Mouse (Mus musculus) myocyte (in vitro differentiated cells): ENCODE results near the gene Grm5. TPM values are rescaled to one million over a fixed set of nuclear protein-coding genes. Genes with fewer than 3 reads are reported as not detected.

ENCODE experiments used
- H3K27me3 ChIP-seq: one replicate; pipeline ENCODE4 v1.6.1; 2011; ENCODE audit not compliant: control insufficient read depth, insufficient read depth, insufficient read length
- H3K36me3 ChIP-seq: one replicate; pipeline ENCODE4 v1.6.1; 2011; ENCODE audit not compliant: control insufficient read depth, insufficient read depth
- H3K4me2 ChIP-seq: one replicate; pipeline ENCODE4 v1.6.1; 2011; ENCODE audit warnings: low read depth, control low read depth
- H3K4me3 ChIP-seq: one replicate; pipeline ENCODE4 v1.5.1; 2011; ENCODE audit warnings: mild to moderate bottlenecking, control low read depth, moderate library complexity
- H3K79me2 ChIP-seq: one replicate; pipeline ENCODE4 v1.6.1; 2011; ENCODE audit not compliant: control insufficient read depth, insufficient read depth
- H3ac ChIP-seq: one replicate; pipeline ENCODE4 v1.6.1; 2011; ENCODE audit not compliant: control insufficient read depth, insufficient read length
- CEBPB ChIP-seq: IDR thresholded peaks from 2 replicates; pipeline ENCODE4 v1.6.1; 2011; ENCODE audit warnings: mild to moderate bottlenecking, moderate library complexity; ENCODE audit not compliant: poor library complexity, insufficient read depth, severe bottlenecking
- E2F4 ChIP-seq: IDR thresholded peaks from one replicate; pipeline ENCODE4 v1.6.1; 2011; ENCODE audit warnings: mild to moderate bottlenecking, control low read depth, moderate library complexity; ENCODE audit not compliant: insufficient read depth
- MAX ChIP-seq: IDR thresholded peaks from one replicate; pipeline ENCODE4 v1.6.1; 2011; ENCODE audit warnings: low read depth, mild to moderate bottlenecking, control low read depth
- MYOD1 ChIP-seq, 3 experiments: IDR thresholded peaks; one replicate each; pipeline ENCODE4 v1.6.1; 2011; ENCODE audit warnings: control low read depth in 2 of 3, low read depth in 2 of 3, mild to moderate bottlenecking in 2 of 3, moderate library complexity in 1 of 3; ENCODE audit not compliant: insufficient read length in 2 of 3, control insufficient read depth in 1 of 3
- MYOG ChIP-seq, 3 experiments: IDR thresholded peaks; one replicate each; pipeline ENCODE4 v1.6.1; 2011; ENCODE audit warnings: control low read depth in 2 of 3, low read depth in 2 of 3, mild to moderate bottlenecking in 2 of 3; ENCODE audit not compliant: insufficient read length in 2 of 3, control insufficient read depth in 1 of 3, insufficient read depth in 1 of 3
- POLR2A ChIP-seq: IDR thresholded peaks from one replicate; pipeline ENCODE4 v1.6.1; 2011; ENCODE audit warnings: low read depth, mild to moderate bottlenecking, control low read depth, moderate library complexity; ENCODE audit not compliant: insufficient read length
- POLR2AphosphoS2 ChIP-seq: IDR thresholded peaks from one replicate; pipeline ENCODE4 v1.6.1; 2011; ENCODE audit warnings: low read depth, control low read depth; ENCODE audit not compliant: insufficient read length
- REST ChIP-seq: IDR thresholded peaks from one replicate; pipeline ENCODE4 v1.6.1; 2011; ENCODE audit warnings: mild to moderate bottlenecking, control low read depth, moderate library complexity; ENCODE audit not compliant: insufficient read depth, insufficient read length
- SRF ChIP-seq: IDR thresholded peaks from one replicate; pipeline ENCODE4 v1.6.1; 2011; ENCODE audit warnings: low read depth; ENCODE audit not compliant: control insufficient read depth, insufficient read length
- TCF12 ChIP-seq: IDR thresholded peaks from one replicate; pipeline ENCODE4 v1.6.1; 2011; ENCODE audit warnings: mild to moderate bottlenecking, control low read depth; ENCODE audit not compliant: poor library complexity, insufficient read depth, severe bottlenecking
- TCF3 ChIP-seq: IDR thresholded peaks from one replicate; pipeline ENCODE4 v1.6.1; 2011; ENCODE audit warnings: low read depth, control low read depth; ENCODE audit not compliant: insufficient read length
- USF1 ChIP-seq: IDR thresholded peaks from one replicate; pipeline ENCODE4 v1.6.1; 2011; ENCODE audit warnings: low read depth, mild to moderate bottlenecking, control low read depth, moderate library complexity
- polyA plus RNA-seq: library from polyadenylated mRNA; unstranded; fragments of >200 nt; fragmentation: generic; extraction: Trizol; gene quantifications from one replicate; pipeline ENCODE4 v1.2.1, GENCODE M21; 2012; ENCODE audit warnings: missing spikeins

The Grm5 gene
- polyA plus RNA-seq, 1 experiment = not detected

DNA sequence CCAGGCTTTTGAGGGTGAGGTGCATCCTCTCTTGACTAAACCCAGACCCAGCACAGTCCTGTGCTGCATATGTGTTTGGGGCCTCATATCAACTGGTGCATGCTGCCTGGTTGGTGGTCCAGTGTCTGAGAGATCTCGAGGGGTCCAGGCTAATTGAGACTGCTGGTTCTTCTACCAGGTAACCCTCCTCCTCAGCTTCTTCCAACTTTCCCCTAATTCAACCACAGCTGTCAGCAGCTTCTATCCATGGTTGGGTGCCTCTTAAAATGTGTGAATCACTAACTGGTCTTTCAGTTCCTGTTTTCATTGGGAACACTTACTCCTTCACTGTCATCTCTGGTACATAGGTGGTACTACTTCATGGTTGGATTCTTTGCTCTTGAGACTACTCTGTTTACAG is 240.9 kb downstream of the Grm5 start:
- no peak overlapping the region for H3K4me3 ChIP-seq
- no peaks in the 10 kb centered on the region for H3K36me3 ChIP-seq
- TF ChIP-seq POLR2AphosphoS2 (no peak), REST (no peak), TCF3 (no peak), E2F4 (no peak), SRF (no peak), CEBPB (no peak), MAX (no peak), USF1 (no peak), POLR2A (no peak), MYOD1 (IDR thresholded peaks at IDR 0.05; ENCODE audit: control insufficient read depth in 1 of 3, insufficient read length in 2 of 3, low read depth in 2 of 3) (no peak), MYOG (IDR thresholded peaks at IDR 0.05; ENCODE audit: control insufficient read depth in 1 of 3, insufficient read depth in 1 of 3, insufficient read length in 2 of 3, low read depth in 2 of 3) (no peak), TCF12 (no peak)
- H3K4me2 ChIP-seq = no peak overlapping the region
- no peaks in the 10 kb centered on the region for H3K79me2 ChIP-seq
- H3K27me3 ChIP-seq = no peaks in the 10 kb centered on the region
- H3ac ChIP-seq = no peak overlapping the region

DNA sequence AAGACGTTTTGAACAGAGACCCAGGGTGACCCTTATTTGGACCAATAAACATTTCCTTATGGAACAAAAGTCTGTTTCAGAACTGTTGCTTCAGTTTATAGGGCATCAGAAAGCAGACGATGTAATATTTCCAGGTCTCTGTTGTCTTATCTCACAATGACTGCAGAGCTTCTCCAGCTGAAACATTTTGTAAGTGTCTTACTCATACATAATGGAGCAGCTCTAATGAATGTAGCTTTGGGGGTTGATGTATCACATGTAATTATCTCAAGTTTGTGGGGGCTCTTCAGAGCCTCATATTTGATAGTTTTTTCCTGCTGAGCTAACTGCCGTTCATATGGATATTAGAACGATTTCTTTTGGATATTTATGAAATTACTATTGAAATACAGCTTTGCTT is 250.7 kb downstream of the Grm5 start:
- H3K4me3 ChIP-seq = no peak overlapping the region
- no peaks in the 10 kb centered on the region for H3K36me3 ChIP-seq
- H3K27me3 ChIP-seq = no peaks in the 10 kb centered on the region
- TF ChIP-seq TCF3 (no peak), MAX (no peak), TCF12 (no peak), POLR2A (no peak), MYOD1 (IDR thresholded peaks at IDR 0.05; ENCODE audit: control insufficient read depth in 1 of 3, insufficient read length in 2 of 3, low read depth in 2 of 3) (no peak), MYOG (IDR thresholded peaks at IDR 0.05; ENCODE audit: control insufficient read depth in 1 of 3, insufficient read depth in 1 of 3, insufficient read length in 2 of 3, low read depth in 2 of 3) (no peak), SRF (no peak), REST (no peak), POLR2AphosphoS2 (no peak), E2F4 (no peak), CEBPB (no peak), USF1 (no peak)
- H3K4me2 ChIP-seq = no peak overlapping the region
- no peak overlapping the region for H3ac ChIP-seq
- no peaks in the 10 kb centered on the region for H3K79me2 ChIP-seq

- Histone ChIP-seq H3K4me2 (no peak overlapping the region), H3K79me2 (no peaks in the 10 kb centered on the region), H3K4me3 (no peak overlapping the region), H3K36me3 (no peaks in the 10 kb centered on the region), H3K27me3 (no peaks in the 10 kb centered on the region), H3ac (no peak overlapping the region)
- TF ChIP-seq REST (no peak), MYOD1 (IDR thresholded peaks at IDR 0.05; ENCODE audit: control insufficient read depth in 1 of 3, insufficient read length in 2 of 3, low read depth in 2 of 3) (no peak), TCF12 (no peak), CEBPB (no peak), E2F4 (no peak), MYOG (IDR thresholded peaks at IDR 0.05; ENCODE audit: control insufficient read depth in 1 of 3, insufficient read depth in 1 of 3, insufficient read length in 2 of 3, low read depth in 2 of 3) (no peak), MAX (no peak), USF1 (no peak)
Observed at GRCm38 (mm10) chr7:87838579-87838978, 254.6 kb downstream of the Grm5 start.

DNA sequence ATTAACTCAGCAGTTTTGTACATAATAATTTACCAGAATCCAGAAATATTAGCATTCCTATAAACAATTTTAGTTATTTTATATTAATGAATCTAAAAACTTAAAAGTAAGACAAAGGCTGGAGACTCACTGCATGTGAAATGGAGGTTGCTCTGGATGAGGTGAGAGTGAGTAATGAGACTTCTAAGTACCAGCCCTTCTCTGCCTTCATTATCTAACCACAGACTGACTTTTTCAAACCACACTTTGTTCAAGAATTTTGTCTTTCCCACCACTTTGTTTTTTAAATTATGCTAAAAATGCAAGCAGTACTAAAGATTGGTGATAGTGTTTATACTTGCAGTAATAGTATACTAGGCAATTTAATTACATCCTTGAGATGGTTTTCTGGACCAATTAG is 259.5 kb downstream of the Grm5 start:
- H3K4me3 ChIP-seq = no peak overlapping the region
- H3ac ChIP-seq = no peak overlapping the region
- H3K27me3 ChIP-seq = no peaks in the 10 kb centered on the region
- TF ChIP-seq MAX (no peak), POLR2A (no peak), E2F4 (no peak), POLR2AphosphoS2 (no peak), TCF3 (no peak), SRF (no peak), MYOD1 (IDR thresholded peaks at IDR 0.05; ENCODE audit: control insufficient read depth in 1 of 3, insufficient read length in 2 of 3, low read depth in 2 of 3) (no peak), REST (no peak), MYOG (IDR thresholded peaks at IDR 0.05; ENCODE audit: control insufficient read depth in 1 of 3, insufficient read depth in 1 of 3, insufficient read length in 2 of 3, low read depth in 2 of 3) (no peak)
- H3K79me2 ChIP-seq = no peaks in the 10 kb centered on the region
- H3K4me2 ChIP-seq = no peak overlapping the region
- no peaks in the 10 kb centered on the region for H3K36me3 ChIP-seq

- Histone ChIP-seq H3K79me2 (no peaks in the 10 kb centered on the region), H3K4me2 (no peak overlapping the region), H3K27me3 (no peaks in the 10 kb centered on the region), H3K4me3 (no peak overlapping the region), H3K36me3 (no peaks in the 10 kb centered on the region), H3ac (no peak overlapping the region)
- TF ChIP-seq MAX = no peak
Observed at GRCm38 (mm10) chr7:87846082-87846481, 262.1 kb downstream of the Grm5 start.
